ENCODE assay signal across 10 mouse cellular contexts in genomic region chr16:57389566-57390251, GRCm38 (mm10). TPM values are rescaled to one million over a fixed set of nuclear protein-coding genes. Genes with fewer than 3 reads are reported as not detected.
DNase-seq lines count a peak whose midpoint lies in the region; ATAC-seq and TF ChIP-seq lines count a peak whose summit lies in the region.
"Had no signal": no experiment of that assay in that cellular context is flagged by ENCODE, and none has a peak within 500 bp of the region (broad histone marks: within the 10 kb centered on the region; RNA-seq: fewer than 3 reads in every experiment).

No protein-coding gene starts in this region.

- H3K27me3 ChIP-seq in heart, embryonic 12.5 days (replicated peaks) = no peaks in the 10 kb centered on the region
- H3K27me3 ChIP-seq in heart, adult 2 months (ENCODE audit: control insufficient read depth, insufficient read depth, low read length) = no peaks in the 10 kb centered on the region
- no peaks in the 10 kb centered on the region; a peak in 1 of 4 replicates for H3K27me3 ChIP-seq in MEL (ENCODE audit: control insufficient read depth in 1 of 2, insufficient read depth in 2 of 2, low read length in 2 of 2)
- no peaks in the 10 kb centered on the region for H3K27me3 ChIP-seq in hindbrain, embryonic 10.5 days (ENCODE audit: insufficient read depth, poor library complexity, severe bottlenecking)
- H3K27me3 ChIP-seq: lung, embryonic 15.5 days had no signal

- no peaks in the 10 kb centered on the region for H3K79me2 ChIP-seq in heart, adult 2 months (replicated peaks; ENCODE audit: control insufficient read depth, insufficient read depth, low read length)
- no peaks in the 10 kb centered on the region for H3K79me2 ChIP-seq in MEL (ENCODE audit: control insufficient read depth, insufficient read depth, low read length, poor library complexity)

- intact Hi-C loops in heart, adult 2 months (cut with DNase I) = no loop called here
- intact Hi-C loops in left cerebral cortex, postnatal 14 days (cut with DNase I) = no loop called here

- H3K27ac ChIP-seq in heart, embryonic 12.5 days (ENCODE audit: poor library complexity, severe bottlenecking) = peak overlapping the region; percentile 26
- H3K27ac ChIP-seq in heart, adult 2 months = no peak overlapping the region
- H3K27ac ChIP-seq in MEL (ENCODE audit: control insufficient read depth, low read depth, low read length) = peak overlapping the region; percentile 33
- H3K27ac ChIP-seq in hindbrain, embryonic 10.5 days = no peak overlapping the region
- H3K27ac ChIP-seq: lung, embryonic 15.5 days had no signal

- TF ChIP-seq CTCF in heart, adult 2 months (IDR thresholded peaks at IDR 0.05) = no peak
- TF ChIP-seq CTCF in MEL (IDR thresholded peaks at IDR 0.05 in 2 of 3, conservative IDR thresholded peaks at IDR 0.05 in 1 of 3; ENCODE audit: control insufficient read depth in 1 of 3, insufficient read depth in 1 of 3, low read depth in 2 of 3, low read length in 3 of 3, poor library complexity in 1 of 3, severe bottlenecking in 1 of 3) = no peak

- no peak for DNase-seq in heart, adult 2 months
- peak; percentile 46 for DNase-seq in MEL (ENCODE audit: low read depth, low spot score)
- peak; percentile 27 to 37 for DNase-seq in frontal cortex, postnatal 25 days (ENCODE audit: low spot score in 2 of 2)
- peak; percentile 69 to 71 for DNase-seq in left cerebral cortex, postnatal 14 days (ENCODE audit: low spot score in 2 of 2)
- no peak for DNase-seq in ovary, postnatal 36 days (ENCODE audit: low spot score)
- no peak for DNase-seq in hindbrain, embryonic 10.5 days (ENCODE audit: low spot score)
- DNase-seq in kidney, postnatal 4 days = no peak
- DNase-seq: heart, adult 18-20 months had no signal

- ATAC-seq in heart, embryonic 12.5 days (ENCODE audit: insufficient number of reproducible peaks, low FRiP score) = no peak

- H3K4me3 ChIP-seq in heart, embryonic 12.5 days = no peak overlapping the region
- H3K4me3 ChIP-seq in heart, adult 2 months = no peak overlapping the region
- H3K4me3 ChIP-seq in MEL (ENCODE audit: control insufficient read depth in 1 of 2, insufficient read depth in 1 of 2, low read depth in 2 of 2, low read length in 2 of 2) = no peak overlapping the region
- no peak overlapping the region for H3K4me3 ChIP-seq in hindbrain, embryonic 10.5 days
- H3K4me3 ChIP-seq: lung, embryonic 15.5 days had no signal

- H3K9me3 ChIP-seq in heart, embryonic 12.5 days (replicated peaks) = no peaks in the 10 kb centered on the region
- no peaks in the 10 kb centered on the region for H3K9me3 ChIP-seq in MEL (replicated peaks; ENCODE audit: insufficient read depth, low read length)
- no peaks in the 10 kb centered on the region for H3K9me3 ChIP-seq in hindbrain, embryonic 10.5 days
- H3K9me3 ChIP-seq: lung, embryonic 15.5 days had no signal

- TF ChIP-seq RAD21 in MEL (IDR thresholded peaks at IDR 0.05; ENCODE audit: low read depth, low read length) = no peak

- peaks cover 16% of the 10 kb centered on the region for H3K4me1 ChIP-seq in heart, embryonic 12.5 days (replicated peaks)
- peaks cover 2% of the 10 kb centered on the region for H3K4me1 ChIP-seq in heart, adult 2 months (ENCODE audit: control insufficient read depth, insufficient read depth, low read length)
- H3K4me1 ChIP-seq in MEL (ENCODE audit: control insufficient read depth in 1 of 2, insufficient read depth in 2 of 2, low read length in 2 of 2) = no peaks in the 10 kb centered on the region
- no peaks in the 10 kb centered on the region for H3K4me1 ChIP-seq in hindbrain, embryonic 10.5 days (replicated peaks)
- H3K4me1 ChIP-seq: lung, embryonic 15.5 days had no signal

- TF ChIP-seq EP300 in heart, adult 2 months (IDR thresholded peaks at IDR 0.05; ENCODE audit: insufficient read depth, low read depth, low read length) = no peak
- TF ChIP-seq EP300 in MEL (IDR thresholded peaks at IDR 0.05; ENCODE audit: low read depth in 1 of 2, low read length in 2 of 2) = peak in 1 of 2 experiments; percentile 30; a peak in 1 of 4 replicates

- H3K4me2 ChIP-seq in heart, embryonic 12.5 days = no peak overlapping the region
- H3K4me2 ChIP-seq: lung, embryonic 15.5 days had no signal

- no peak for TF ChIP-seq POLR2A in heart, adult 2 months (IDR thresholded peaks at IDR 0.05; ENCODE audit: insufficient read depth, low read depth, low read length)
- TF ChIP-seq POLR2A in MEL (IDR thresholded peaks at IDR 0.05; ENCODE audit: control insufficient read depth in 1 of 2, insufficient read depth in 1 of 2, low read depth in 1 of 2, low read length in 2 of 2, poor library complexity in 1 of 2) = no peak

- no peak overlapping the region for H3K9ac ChIP-seq in heart, embryonic 12.5 days
- no peak overlapping the region for H3K9ac ChIP-seq in heart, adult 2 months (ENCODE audit: low read depth, low read length)
- no peak overlapping the region for H3K9ac ChIP-seq in MEL (ENCODE audit: control insufficient read depth, low read depth, low read length, poor library complexity, severe bottlenecking)
- H3K9ac ChIP-seq: lung, embryonic 15.5 days had no signal

- no peaks in the 10 kb centered on the region for H3K36me3 ChIP-seq in heart, embryonic 12.5 days
- H3K36me3 ChIP-seq in heart, adult 2 months (ENCODE audit: control insufficient read depth, insufficient read depth, low read length) = no peaks in the 10 kb centered on the region
- no peaks in the 10 kb centered on the region for H3K36me3 ChIP-seq in MEL (ENCODE audit: control insufficient read depth in 1 of 2, insufficient read depth in 2 of 2, low read length in 2 of 2)
- H3K36me3 ChIP-seq in hindbrain, embryonic 10.5 days = no peaks in the 10 kb centered on the region
- H3K36me3 ChIP-seq: lung, embryonic 15.5 days had no signal

- 65% methylated on average over 15 of the region's 15 CpGs for WGBS in heart, embryonic 12.5 days
- WGBS in heart, adult 2 months = 65% methylated on average over 15 of the region's 15 CpGs
- WGBS in hindbrain, embryonic 10.5 days = 91% methylated on average over 15 of the region's 15 CpGs

TF ChIP-seq in MEL, 35 proteins besides CTCF, POLR2A, EP300 and RAD21:
- TF ChIP-seq MAFK (IDR thresholded peaks at IDR 0.05; ENCODE audit: borderline replicate concordance, low read depth, low read length) (no peak), ZKSCAN1 (IDR thresholded peaks at IDR 0.05; ENCODE audit: low read depth, low read length) (no peak), MAX (IDR thresholded peaks at IDR 0.05; ENCODE audit: low read length) (peak; percentile 25; the same call in 1 of the 2 replicates), GATA1 (IDR thresholded peaks at IDR 0.05; ENCODE audit: low read depth, low read length) (0 out of 2 replicates have a peak, but pooled peaks have one; percentile 19)

RNA-seq across cellular contexts. Expression of gene Filip1l, which starts 36.8 kb away (rescaled TPM):
- polyA plus RNA-seq in heart, embryonic 12.5 days (2016; fragmentation: Nextera tagmentation; extraction: Ambion mirVana) = 27.8 and 31.0 TPM in 2 replicates
- 10 to 100 TPM; 35.0 to 36.3 TPM for total RNA-seq in heart, adult 2 months (2021)
- polyA plus RNA-seq in heart, adult 2 months (2012; rRNA removed) = 9.2 and 19.5 TPM in 2 replicates
- 0.27 and 0.39 TPM in 2 replicates for total RNA-seq in MEL (2012; rRNA removed)
- polyA plus RNA-seq in MEL (2012; ENCODE audit: insufficient read depth in 1 of 2, insufficient read length in 2 of 2, low read depth in 1 of 2, low replicate concordance in 2 of 2, missing spikeins in 1 of 2) = 1 to 10 TPM in 1 of 2 experiments, not detected in 1; 1.8 TPM
- 1 to 10 TPM; 4.6 to 5.2 TPM for total RNA-seq in left cerebral cortex, postnatal 14 days (2021)
- 5.8 and 8.5 TPM in 2 replicates for polyA plus RNA-seq in hindbrain, embryonic 10.5 days (2016; fragmentation: Nextera tagmentation; extraction: Ambion mirVana)

Comparison
In these comparisons a context has a peak if more than half of its experiments do, and no peak if none do; other contexts are left out.
1. H3K27ac ChIP-seq: peak in heart, embryonic 12.5 days (single experiment) and MEL (single experiment); none in heart, adult 2 months (single experiment) and hindbrain, embryonic 10.5 days (single experiment).
2. DNase-seq: peak in MEL (single experiment), frontal cortex, postnatal 25 days (2 of 2) and left cerebral cortex, postnatal 14 days (2 of 2); none in heart, adult 2 months (0 of 2), ovary, postnatal 36 days (single experiment), hindbrain, embryonic 10.5 days (single experiment) and kidney, postnatal 4 days (0 of 2).